Mouse (Mus musculus) cerebellum, adult 2 months (tissue): Measurements from ENCODE around the gene B9d1. TPM values are rescaled to one million over a fixed set of nuclear protein-coding genes. Genes with fewer than 3 reads are reported as not detected.

Experiments used
- DNase-seq, 2 experiments: peaks; one replicate each; pipeline ENCODE4 v3.0.0; 2021
- H3K27ac ChIP-seq: fragments of 200-500 bp; 2 replicates; pipeline ENCODE4 v1.5.1; 2012; ENCODE audit warnings: low read length, control low read depth, inconsistent platforms; ENCODE audit not compliant: insufficient read depth
- H3K27me3 ChIP-seq: fragments of 200-500 bp; 2 replicates; pipeline ENCODE4 v1.6.1; 2012; ENCODE audit warnings: inconsistent platforms, mild to moderate bottlenecking, low read length, moderate library complexity; ENCODE audit not compliant: control insufficient read depth, insufficient read depth
- H3K4me1 ChIP-seq: fragments of 200-500 bp; 2 replicates; pipeline ENCODE4 v1.6.1; 2011; ENCODE audit warnings: low read length; ENCODE audit not compliant: control insufficient read depth, insufficient read depth
- H3K4me3 ChIP-seq: fragments of 200-500 bp; replicated peaks from 2 replicates; pipeline ENCODE3; 2011; ENCODE audit warnings: mild to moderate bottlenecking, low read depth, low read length, control low read depth; ENCODE audit not compliant: insufficient read depth
- CTCF ChIP-seq: fragments of 200-500 bp; IDR thresholded peaks from 2 replicates; pipeline ENCODE4 v1.5.1; 2011; ENCODE audit warnings: low read depth, mild to moderate bottlenecking, control low read depth, low read length, moderate library complexity, borderline replicate concordance; ENCODE audit not compliant: insufficient read depth
- POLR2A ChIP-seq: fragments of 200-500 bp; IDR thresholded peaks from 2 replicates; pipeline ENCODE4 v1.6.1; 2011; ENCODE audit warnings: low read length, control low read depth, borderline replicate concordance; ENCODE audit not compliant: insufficient read depth
- WGBS: fragments of 180-500 bp; shearing (Covaris S2); methylation state at CpG from one replicate; pipeline ENCODE4 v1.1.7; 2018; 5-methylcytosine and 5-hydroxymethylcytosine counted together
- polyA plus RNA-seq: library from polyadenylated mRNA; depleted of rRNA; stranded (reverse); fragments of >200 nt; gene quantifications from 2 replicates; pipeline ENCODE4 v1.2.3, GENCODE M21; 2012

B9d1 gene
- polyA plus RNA-seq, 1 experiment, result 36.2 TPM

DNA sequence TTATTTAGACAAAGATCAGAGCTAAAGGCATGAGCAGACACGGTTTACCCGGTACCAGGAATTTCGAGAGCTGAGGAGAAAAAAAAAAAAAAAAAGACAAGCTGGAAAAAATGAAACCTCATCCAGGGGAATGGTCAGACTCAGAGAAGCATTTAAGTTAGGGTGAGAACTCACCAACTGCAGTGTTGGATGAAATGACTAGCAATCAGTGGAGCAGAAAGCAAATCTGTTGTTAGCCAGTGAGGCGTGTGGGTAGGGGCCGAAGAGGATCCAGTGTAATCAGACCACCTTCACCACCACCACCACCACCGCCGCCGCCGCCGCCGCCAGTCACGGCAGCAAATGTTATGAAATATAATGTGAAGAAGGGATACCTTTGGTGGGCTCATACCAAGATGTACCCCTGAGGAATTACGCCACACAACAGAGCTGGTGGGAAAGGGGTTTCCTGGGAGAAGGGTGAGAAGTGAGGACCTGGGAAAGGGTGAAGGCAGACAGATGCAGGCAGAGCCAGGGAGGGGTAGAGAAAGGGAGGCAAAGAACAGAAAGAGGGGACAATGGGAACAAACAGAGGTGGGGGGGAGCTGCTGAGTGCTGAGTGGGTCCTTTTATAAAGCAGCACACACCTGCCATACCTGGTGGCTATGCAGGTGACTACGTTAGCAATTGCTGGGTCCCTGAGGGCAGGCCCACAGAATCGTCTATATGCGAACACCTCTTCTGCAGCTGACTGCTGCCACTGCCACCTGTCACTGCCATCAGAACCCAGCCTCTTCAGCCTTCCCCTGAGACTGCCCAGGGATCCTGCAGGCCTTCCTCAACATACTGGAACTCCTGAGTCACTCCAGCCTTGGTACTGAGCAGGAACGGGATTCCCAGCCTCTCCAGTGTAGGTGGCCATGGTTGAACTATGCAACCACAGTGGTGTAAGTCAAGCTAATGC, 27.1 kb upstream of the B9d1 start:
- H3K27me3 ChIP-seq, result no peaks in the 10 kb centered on the region
- TF ChIP-seq CTCF (no peak), POLR2A (no peak)
- peak; percentile 52 to 54 for DNase-seq
- H3K27ac ChIP-seq, result peak overlapping the region; percentile 60
- WGBS, result 30% methylated on average over 17 of the region's 17 CpGs
- H3K4me3 ChIP-seq, result peak overlapping the region; percentile 75
- peaks cover 13% of the 10 kb centered on the region for H3K4me1 ChIP-seq

DNA sequence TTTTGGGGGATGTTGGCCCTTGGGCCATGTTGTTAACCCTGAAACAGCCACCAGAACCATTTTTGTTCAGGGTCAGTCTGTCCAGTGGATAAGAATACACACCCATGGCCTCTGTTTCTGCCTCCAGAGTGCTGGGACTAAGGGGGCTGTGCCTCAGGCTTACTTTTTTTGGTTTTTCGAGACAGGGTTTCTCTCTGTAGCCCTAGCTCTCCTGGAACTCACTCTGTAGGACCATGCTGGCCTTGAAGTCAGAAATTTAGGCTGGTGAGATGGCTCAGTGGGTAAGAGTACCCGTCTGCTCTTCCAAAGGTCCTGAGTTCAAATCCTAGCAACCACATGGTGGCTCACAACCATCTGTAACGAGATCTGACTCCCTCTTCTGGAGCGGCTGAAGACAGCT, 26.2 kb upstream of the B9d1 start:
- Histone ChIP-seq H3K4me1 (peaks cover 15% of the 10 kb centered on the region), H3K27ac (no peak overlapping the region; the same call in 1 of the 2 replicates), H3K27me3 (no peaks in the 10 kb centered on the region), H3K4me3 (no peak overlapping the region)
- DNase-seq, result no peak
- TF ChIP-seq CTCF (no peak), POLR2A (no peak)
- 95% methylated on average over 4 of the region's 4 CpGs for WGBS

DNA sequence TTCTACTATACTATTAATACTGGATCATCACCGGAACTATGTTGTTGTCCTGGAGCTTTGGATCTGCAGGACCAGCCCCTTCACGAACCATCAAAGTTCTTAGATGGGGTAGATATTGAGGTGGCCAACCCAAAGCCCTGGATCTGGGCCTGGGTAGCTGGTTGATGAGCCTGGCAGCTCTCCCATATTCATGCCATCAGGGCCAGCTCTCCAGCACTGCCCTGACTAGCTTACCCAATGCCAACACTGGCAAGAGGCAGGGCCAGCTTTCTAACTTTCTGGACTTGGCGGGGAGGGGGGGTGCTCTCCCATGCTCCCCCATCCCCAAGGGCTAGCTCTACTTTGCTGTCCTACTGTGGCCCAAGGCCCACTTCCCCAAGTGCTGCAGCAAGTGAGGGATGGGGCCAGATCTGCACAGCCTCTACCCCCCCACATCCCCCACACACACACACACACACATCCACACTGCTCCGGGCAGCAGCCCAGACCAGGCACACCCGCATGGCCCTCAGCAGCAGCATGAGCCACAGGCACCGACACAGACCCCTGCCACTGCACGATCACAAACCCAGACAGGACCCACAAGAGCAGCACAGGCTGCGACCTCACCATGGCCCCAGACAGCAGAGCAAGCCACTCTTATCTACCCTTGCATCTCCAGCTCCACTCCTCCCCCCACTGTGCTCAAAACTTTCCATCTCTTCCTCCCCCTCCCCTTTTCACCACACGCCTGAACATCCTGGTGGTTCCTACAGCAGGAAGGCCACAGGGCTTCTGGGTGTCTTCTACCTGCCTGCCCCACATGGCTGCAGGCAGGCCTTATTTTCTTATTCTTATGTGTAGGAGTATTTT, 23.5 kb upstream of the B9d1 start:
- no peak for DNase-seq
- H3K27ac ChIP-seq, result no peak overlapping the region
- TF ChIP-seq CTCF, result no peak
- TF ChIP-seq POLR2A, result no peak
- 60% methylated on average over 9 of the region's 9 CpGs for WGBS
- H3K27me3 ChIP-seq, result no peaks in the 10 kb centered on the region
- peaks cover 37% of the 10 kb centered on the region for H3K4me1 ChIP-seq
- no peak overlapping the region for H3K4me3 ChIP-seq

DNA sequence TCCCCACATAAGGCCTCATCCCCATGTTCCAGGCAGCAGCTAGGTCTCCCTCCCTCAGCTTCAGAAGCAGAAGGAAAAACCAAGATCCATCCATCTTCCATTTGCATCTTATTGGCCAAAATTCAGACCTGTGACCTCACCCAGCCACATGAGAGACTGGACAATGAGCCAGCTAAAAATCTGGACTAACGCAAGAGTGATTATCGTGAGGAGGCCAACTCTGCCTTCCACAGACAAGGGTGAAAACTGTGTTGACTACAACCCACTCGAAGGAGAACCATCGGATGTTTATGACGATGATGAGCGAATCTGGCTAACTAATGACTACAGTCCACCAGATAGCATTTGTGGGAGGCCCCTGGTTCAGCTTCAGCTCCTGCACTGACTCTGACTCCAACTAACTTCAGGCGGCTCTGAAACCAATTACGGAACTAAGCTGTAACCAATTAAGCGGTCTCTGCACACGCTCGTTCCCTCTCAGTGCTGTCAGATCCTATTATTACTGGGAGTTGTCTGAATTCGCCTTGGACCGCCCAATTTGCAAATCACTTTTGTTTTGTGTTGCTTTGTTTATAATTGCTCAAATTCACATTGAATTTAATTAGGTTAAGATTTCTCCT, 21.6 kb upstream of the B9d1 start:
- no peak for TF ChIP-seq POLR2A
- TF ChIP-seq CTCF, result no peak
- H3K4me1 ChIP-seq, result peaks cover 43% of the 10 kb centered on the region
- no peak overlapping the region for H3K27ac ChIP-seq
- DNase-seq, result no peak
- H3K27me3 ChIP-seq, result no peaks in the 10 kb centered on the region
- 86% methylated on average over 13 of the region's 13 CpGs for WGBS
- H3K4me3 ChIP-seq, result no peak overlapping the region

DNA sequence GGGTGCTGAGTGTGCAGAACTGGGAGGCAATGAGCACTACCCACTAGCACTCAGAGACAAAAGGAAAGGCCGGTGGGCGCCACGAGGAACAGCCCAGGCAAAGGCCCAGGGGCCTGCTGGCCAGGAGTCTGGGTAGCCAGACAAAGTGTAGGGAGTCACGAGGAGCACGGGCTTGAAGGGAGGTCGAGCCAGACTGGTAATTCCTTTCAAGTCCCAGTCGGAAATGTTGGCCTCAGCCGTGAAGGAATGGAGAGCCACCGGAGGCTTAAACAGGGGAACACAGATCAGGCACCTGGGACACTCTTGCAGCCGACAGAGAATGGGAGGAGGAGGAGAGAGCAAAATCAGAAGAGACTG, 20.7 kb upstream of the B9d1 start:
- H3K4me3 ChIP-seq, result no peak overlapping the region
- no peak for TF ChIP-seq POLR2A
- TF ChIP-seq CTCF, result no peak
- H3K4me1 ChIP-seq, result peaks cover 45% of the 10 kb centered on the region
- WGBS, result 16% methylated on average over 10 of the region's 10 CpGs
- DNase-seq, result no peak
- H3K27ac ChIP-seq, result peak overlapping the region; percentile 97
- no peaks in the 10 kb centered on the region for H3K27me3 ChIP-seq

DNA sequence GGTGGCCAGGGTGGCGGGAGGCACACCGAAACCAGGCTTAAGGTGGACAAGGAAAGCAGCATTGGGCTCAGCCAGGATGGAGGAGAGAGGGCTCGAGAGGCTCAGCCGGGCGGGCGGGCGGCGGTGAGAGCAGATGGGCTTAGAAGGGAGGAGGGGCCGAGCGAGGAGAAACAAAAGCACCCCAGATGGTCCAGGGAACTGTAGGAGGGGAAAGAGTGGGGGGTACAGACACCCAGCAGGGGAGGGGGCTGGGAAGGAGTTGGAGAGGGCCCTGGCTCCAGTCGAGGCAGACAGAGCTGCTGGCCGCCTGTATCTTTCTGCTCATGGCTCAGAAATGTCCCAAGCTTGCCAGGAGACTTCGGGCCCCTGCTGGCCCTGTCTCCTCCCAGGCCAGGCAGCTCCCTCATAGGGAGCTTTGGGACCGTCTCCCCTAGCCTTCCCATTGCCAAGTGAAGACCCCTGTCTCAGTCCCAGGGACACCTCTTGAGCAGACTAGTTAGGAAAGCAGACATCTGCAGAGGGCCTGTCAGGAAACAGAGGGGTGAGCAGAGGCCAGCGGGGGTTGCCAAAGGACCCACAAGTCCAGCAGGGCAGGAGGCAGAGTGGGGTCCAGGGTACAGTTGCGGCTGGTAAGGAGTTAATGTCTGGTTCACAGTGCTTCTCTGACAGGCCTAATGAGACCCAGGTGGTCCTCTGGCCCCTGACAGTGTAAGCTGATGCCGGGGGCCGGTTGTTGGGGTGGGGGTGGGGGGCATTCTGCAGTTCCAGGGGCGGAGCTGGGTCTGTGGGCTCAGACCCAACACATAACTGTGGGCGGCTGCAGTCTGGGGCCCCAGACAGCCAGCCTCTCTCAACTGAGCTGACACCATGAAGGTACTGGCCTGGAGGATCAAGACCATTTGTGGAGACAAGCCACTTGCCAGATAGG, 20.1 kb upstream of the B9d1 start, which contains the start of gene Mfap4:
TSS of gene Mfap4 (plus strand) at position 819 of the 928 bp plus-strand sequence.
- peak within 1 kb of the TSS; percentile 97 for H3K27ac ChIP-seq
- no peaks in the 10 kb centered on the region for H3K27me3 ChIP-seq
- no peak within 1 kb of the TSS for H3K4me3 ChIP-seq
- DNase-seq, result peak; percentile 76 to 80
- peaks cover 51% of the 10 kb centered on the region for H3K4me1 ChIP-seq
- no peak for TF ChIP-seq CTCF
- no peak for TF ChIP-seq POLR2A
- WGBS, result 13% methylated on average over 20 of the region's 20 CpGs
